Mouse (Mus musculus) G1E-ER4 (cell line): ENCODE data around the gene Hepacam. TPM values are rescaled to one million over a fixed set of nuclear protein-coding genes. Genes with fewer than 3 reads are reported as not detected.

Source experiments
- GATA1 ChIP-seq: IDR thresholded peaks from one replicate; pipeline ENCODE4 v1.8.0; 2012; ENCODE audit warnings: low read length, inconsistent platforms
- polyA plus RNA-seq: library from polyadenylated mRNA; stranded (reverse); fragments of >175 nt; gene quantifications from 2 replicates; pipeline ENCODE4 v1.2.3, GENCODE M21; 2012

The Hepacam gene
- polyA plus RNA-seq, 1 experiment, result not detected

GRCm38 (mm10) chr9:37365706-37366105, 1.4 kb upstream of the Hepacam start:
- TF ChIP-seq GATA1, result no peak

- no peak for TF ChIP-seq GATA1
These were observed 1.1 kb downstream of the Hepacam start for GRCm38 (mm10) chr9:37368081-37368830.

- no peak for TF ChIP-seq GATA1
These were observed 1.7 kb downstream of the Hepacam start for GRCm38 (mm10) chr9:37368860-37369259.

- TF ChIP-seq GATA1, result no peak
These were observed 4.2 kb downstream of the Hepacam start for GRCm38 (mm10) chr9:37371232-37371801.

GRCm38 (mm10) chr9:37375718-37376117, 8.6 kb downstream of the Hepacam start:
- no peak for TF ChIP-seq GATA1

GRCm38 (mm10) chr9:37383161-37383560, 16.0 kb downstream of the Hepacam start:
- TF ChIP-seq GATA1, result no peak

GRCm38 (mm10) chr9:37384284-37385182, 17.4 kb downstream of the Hepacam start:
- TF ChIP-seq GATA1, result no peak

- TF ChIP-seq GATA1, result no peak
These were observed 23.7 kb downstream of the Hepacam start for GRCm38 (mm10) chr9:37390891-37391290.

GRCm38 (mm10) chr9:37392071-37392470, 24.9 kb downstream of the Hepacam start:
- no peak for TF ChIP-seq GATA1

- no peak for TF ChIP-seq GATA1
These were observed 26.5 kb downstream of the Hepacam start for GRCm38 (mm10) chr9:37393482-37394131.

GRCm38 (mm10) chr9:37400585-37400984, 33.4 kb downstream of the Hepacam start:
- no peak for TF ChIP-seq GATA1

GRCm38 (mm10) chr9:37401802-37402201, 34.7 kb downstream of the Hepacam start, which contains the start of gene Robo4:
Gene Robo4 (plus strand): TSS chr9:37401897.
- no peak for TF ChIP-seq GATA1

GRCm38 (mm10) chr9:37402501-37402900, 35.4 kb downstream of the Hepacam start:
- no peak for TF ChIP-seq GATA1

- TF ChIP-seq GATA1, result no peak
These were observed 35.9 kb downstream of the Hepacam start for GRCm38 (mm10) chr9:37403011-37403410.

GRCm38 (mm10) chr9:37406372-37406771, 39.2 kb downstream of the Hepacam start:
- no peak for TF ChIP-seq GATA1
